Mouse (Mus musculus) lung, postnatal 0 days (tissue): ENCODE results near the gene Rgs7. TPM values are rescaled to one million over a fixed set of nuclear protein-coding genes. Genes with fewer than 3 reads are reported as not detected.

ENCODE experiments used
- ATAC-seq: fragments of 200-750 bp; cut with Nextera tagmentation; 2 replicates; pipeline ENCODE4 v1.8.0; 2017; ENCODE audit warnings: moderate library complexity
- DNase-seq: peaks from one replicate; pipeline ENCODE4 v3.0.0-alpha.2; 2016; ENCODE audit warnings: low spot score
- H3K27ac ChIP-seq: fragments of 300-500 bp; sonication (generic); 2 replicates; pipeline ENCODE4 v1.5.1; 2014; ENCODE audit warnings: antibody characterized with exemption, mild to moderate bottlenecking, low read length, mixed read lengths
- H3K27me3 ChIP-seq: fragments of 300-500 bp; sonication (generic); replicated peaks from 2 replicates; pipeline ENCODE4 v1.6.1; 2014; ENCODE audit warnings: low read length, mixed read lengths; ENCODE audit not compliant: insufficient read depth
- H3K36me3 ChIP-seq: fragments of 300-500 bp; sonication (generic); 2 replicates; pipeline ENCODE4 v1.6.1; 2014; ENCODE audit warnings: low read length, mixed read lengths; ENCODE audit not compliant: insufficient read depth
- H3K4me1 ChIP-seq: fragments of 300-500 bp; sonication (generic); 2 replicates; pipeline ENCODE4 v1.6.1; 2014; ENCODE audit warnings: antibody characterized with exemption, low read depth, low read length, mixed read lengths; ENCODE audit not compliant: insufficient read depth
- H3K4me2 ChIP-seq: fragments of 300-500 bp; sonication (generic); replicated peaks from 2 replicates; pipeline ENCODE4 v1.6.1; 2014; ENCODE audit warnings: low read depth, mild to moderate bottlenecking, low read length, moderate library complexity, mixed read lengths
- H3K4me3 ChIP-seq: fragments of 300-500 bp; sonication (generic); 2 replicates; pipeline ENCODE4 v1.5.1; 2014; ENCODE audit warnings: low read depth, low read length
- H3K9ac ChIP-seq: fragments of 300-500 bp; sonication (generic); replicated peaks from 2 replicates; pipeline ENCODE4 v1.6.1; 2014; ENCODE audit warnings: low read depth, mild to moderate bottlenecking
- H3K9me3 ChIP-seq: fragments of 300-500 bp; sonication (generic); 2 replicates; pipeline ENCODE4 v1.6.1; 2016; ENCODE audit warnings: low read length, mixed read lengths
- CTCF ChIP-seq: IDR thresholded peaks from 2 replicates; pipeline ENCODE4 v1.5.1; 2016; ENCODE audit warnings: antibody characterized with exemption, mild to moderate bottlenecking
- EP300 ChIP-seq: IDR thresholded peaks from 2 replicates; pipeline ENCODE4 v1.6.1; 2016; ENCODE audit warnings: antibody characterized with exemption, mild to moderate bottlenecking, control low read depth
- WGBS: fragments of 180-500 bp; shearing (Covaris S2); extraction: QIAGEN DNeasy Blood & Tissue Kit; methylation state at CpG from one replicate; pipeline ENCODE4 v1.1.7; 2014; 5-methylcytosine and 5-hydroxymethylcytosine counted together
- polyA plus RNA-seq: library from polyadenylated mRNA; unstranded; fragments of >200 nt; fragmentation: Nextera tagmentation; extraction: Ambion mirVana; gene quantifications from 2 replicates; pipeline ENCODE4 v1.2.1, GENCODE M21; 2015

Rgs7 gene
- polyA plus RNA-seq, 1 experiment from 2014 or later: 0.20 TPM

DNA sequence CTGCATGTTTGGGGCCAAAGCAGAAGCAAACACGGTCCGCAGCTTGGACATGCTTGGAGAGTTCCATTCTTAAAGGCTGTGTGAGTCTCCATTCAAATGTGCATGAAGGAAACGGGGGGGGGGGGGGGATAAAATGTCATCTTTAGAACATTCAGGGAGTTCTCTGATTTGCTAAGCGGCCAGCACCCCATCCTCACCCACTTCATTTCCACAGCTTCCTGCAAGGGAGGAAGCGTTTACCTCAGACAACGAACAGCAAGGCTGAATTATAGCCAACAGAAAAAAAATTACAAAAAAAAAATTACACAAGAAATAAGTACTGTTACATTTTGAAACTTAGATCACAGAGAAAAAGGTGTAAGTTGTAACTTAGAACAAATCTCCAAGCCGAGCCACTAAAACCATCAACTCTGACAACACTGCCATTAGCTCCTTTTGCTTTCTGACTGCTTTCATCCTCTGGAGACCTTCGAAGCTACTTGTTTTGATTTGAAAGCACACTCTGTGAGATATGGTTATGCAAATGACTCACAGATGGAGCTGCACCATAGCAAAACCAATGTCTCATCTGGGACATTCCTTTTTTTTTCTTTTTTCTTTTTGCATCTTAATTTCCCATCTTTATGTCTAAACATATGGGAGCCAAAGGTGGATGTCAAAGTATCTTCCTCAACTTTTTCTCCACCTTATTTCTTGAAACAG lies 23.1 kb downstream of the Rgs7 start:
- no peak for ATAC-seq
- 48% methylated on average over 8 of the region's 8 CpGs for WGBS

DNA sequence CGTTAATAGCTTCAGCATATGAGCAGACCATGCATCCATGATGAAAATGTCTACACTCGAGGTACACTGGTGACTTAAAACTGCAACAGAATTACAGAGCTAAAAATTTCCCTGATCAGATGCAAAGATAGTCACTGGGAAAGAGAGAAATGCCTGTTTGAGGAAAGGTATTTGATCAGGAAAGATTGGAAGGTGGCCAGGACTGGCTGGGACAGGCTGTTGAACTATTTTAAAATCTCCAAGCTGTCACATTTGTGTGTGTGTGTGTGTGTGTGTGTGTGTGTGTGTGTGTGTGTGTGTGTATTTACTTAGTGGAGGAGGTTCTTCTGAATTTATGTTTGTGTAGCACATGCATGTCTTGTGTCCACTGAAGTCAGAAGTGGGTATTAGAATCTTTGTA lies 27.7 kb downstream of the Rgs7 start:
- Histone ChIP-seq H3K4me2 (no peak overlapping the region), H3K27ac (no peak overlapping the region), H3K9ac (no peak overlapping the region), H3K36me3 (no peaks in the 10 kb centered on the region), H3K9me3 (no peaks in the 10 kb centered on the region), H3K4me1 (no peaks in the 10 kb centered on the region), H3K4me3 (no peak overlapping the region), H3K27me3 (no peaks in the 10 kb centered on the region)
- DNase-seq (no peak), ATAC-seq (no peak)
- 65% methylated on average over 2 of the region's 2 CpGs for WGBS
- TF ChIP-seq EP300: no peak
- TF ChIP-seq CTCF: no peak

More for the DNA sequence above, 23.1 kb downstream of the Rgs7 start:
- Histone ChIP-seq H3K4me3 (no peak overlapping the region), H3K36me3 (no peaks in the 10 kb centered on the region), H3K4me1 (no peaks in the 10 kb centered on the region), H3K27ac (no peak overlapping the region), H3K9ac (no peak overlapping the region), H3K4me2 (no peak overlapping the region), H3K9me3 (no peaks in the 10 kb centered on the region), H3K27me3 (no peaks in the 10 kb centered on the region)
- TF ChIP-seq CTCF (no peak), EP300 (no peak)
- DNase-seq: no peak

DNA sequence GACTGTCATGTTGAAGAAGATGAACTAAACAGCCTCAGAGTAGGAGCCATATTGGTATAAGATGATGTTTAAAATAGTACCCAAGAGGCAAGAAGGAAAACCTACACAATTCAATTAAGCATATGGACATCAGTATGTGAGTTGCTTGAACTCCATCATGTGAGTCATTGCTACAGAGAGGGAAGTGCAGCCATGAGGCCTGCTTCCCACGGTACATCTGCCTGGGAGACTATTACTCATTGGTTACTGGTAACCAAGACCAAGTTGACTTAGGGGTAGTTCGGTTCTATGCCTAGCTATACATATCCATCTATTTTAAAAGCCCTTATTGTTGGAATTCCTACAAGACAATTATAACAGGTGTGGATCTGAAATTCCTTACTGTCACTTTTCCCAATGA lies 29.9 kb downstream of the Rgs7 start:
- ATAC-seq: no peak
- 83% methylated on average over 2 of the region's 2 CpGs for WGBS

DNA sequence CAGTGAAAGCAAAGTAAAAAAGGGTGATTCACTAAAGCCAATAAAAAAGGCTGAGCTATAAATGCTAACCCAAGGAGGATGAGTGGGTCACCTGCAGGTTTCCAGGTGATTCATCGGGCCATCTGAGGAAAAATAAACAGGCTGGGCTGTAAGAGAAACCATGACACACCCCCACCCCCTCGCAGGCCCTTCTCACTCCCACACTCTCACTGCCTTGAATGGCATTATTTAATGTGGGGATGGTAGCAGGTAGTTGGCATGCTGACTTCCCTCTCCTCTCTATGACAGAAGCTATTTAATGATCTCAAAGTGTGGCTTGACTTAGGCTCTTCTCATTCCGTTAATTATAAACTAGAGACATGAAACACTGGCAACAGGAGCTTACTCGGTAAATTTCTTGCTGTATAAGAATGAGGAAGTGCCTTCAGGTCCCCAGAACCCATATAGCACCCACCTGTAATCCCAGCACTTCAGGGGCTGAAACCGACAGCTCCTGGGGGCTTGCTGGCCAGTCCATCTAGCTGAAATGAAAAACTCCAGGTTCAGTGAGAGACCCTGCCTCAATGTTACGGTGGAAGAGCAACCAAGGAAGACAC lies 38.2 kb downstream of the Rgs7 start:
- no peaks in the 10 kb centered on the region for H3K36me3 ChIP-seq
- ATAC-seq (no peak), DNase-seq (no peak)
- H3K9ac ChIP-seq: no peak overlapping the region
- no peaks in the 10 kb centered on the region for H3K9me3 ChIP-seq
- WGBS: 64% methylated on average over 6 of the region's 6 CpGs
- H3K4me1 ChIP-seq: no peaks in the 10 kb centered on the region
- no peak overlapping the region for H3K27ac ChIP-seq
- H3K27me3 ChIP-seq: no peaks in the 10 kb centered on the region
- H3K4me3 ChIP-seq: no peak overlapping the region
- H3K4me2 ChIP-seq: no peak overlapping the region
- no peak for TF ChIP-seq CTCF
- TF ChIP-seq EP300: no peak

More for the DNA sequence above, 29.9 kb downstream of the Rgs7 start:
- DNase-seq: no peak
- H3K4me1 ChIP-seq: no peaks in the 10 kb centered on the region
- H3K9ac ChIP-seq: no peak overlapping the region
- H3K4me2 ChIP-seq: no peak overlapping the region
- TF ChIP-seq CTCF (no peak), EP300 (no peak)
- H3K27me3 ChIP-seq: no peaks in the 10 kb centered on the region
- no peaks in the 10 kb centered on the region for H3K36me3 ChIP-seq
- H3K27ac ChIP-seq: no peak overlapping the region
- H3K9me3 ChIP-seq: no peaks in the 10 kb centered on the region
- no peak overlapping the region for H3K4me3 ChIP-seq

DNA sequence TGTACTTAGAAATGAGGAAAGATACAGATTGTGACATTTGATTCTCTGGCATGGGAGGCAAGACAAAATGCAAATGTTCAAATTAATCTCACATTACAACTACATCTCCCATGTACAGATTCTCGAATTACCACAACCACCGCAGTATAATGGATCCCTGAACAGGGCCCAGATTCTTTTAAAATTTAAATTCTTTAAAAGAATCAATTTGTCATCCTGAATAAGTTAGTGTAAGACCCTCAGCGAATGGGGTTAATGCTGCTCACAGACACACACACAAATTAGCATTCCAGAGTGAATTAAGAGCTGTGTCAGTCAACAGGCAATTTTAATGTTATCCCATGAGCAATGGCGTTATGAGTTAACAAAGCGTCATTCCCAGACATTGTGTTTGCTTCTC lies 44.3 kb downstream of the Rgs7 start:
- Histone ChIP-seq H3K9me3 (no peaks in the 10 kb centered on the region), H3K9ac (no peak overlapping the region), H3K4me3 (no peak overlapping the region), H3K27me3 (no peaks in the 10 kb centered on the region), H3K4me1 (no peaks in the 10 kb centered on the region), H3K4me2 (no peak overlapping the region), H3K36me3 (no peaks in the 10 kb centered on the region), H3K27ac (no peak overlapping the region)
- TF ChIP-seq EP300: no peak
- no peak for TF ChIP-seq CTCF
- ATAC-seq: no peak
- no peak for DNase-seq
- 75% methylated on average over 5 of the region's 5 CpGs for WGBS

DNA sequence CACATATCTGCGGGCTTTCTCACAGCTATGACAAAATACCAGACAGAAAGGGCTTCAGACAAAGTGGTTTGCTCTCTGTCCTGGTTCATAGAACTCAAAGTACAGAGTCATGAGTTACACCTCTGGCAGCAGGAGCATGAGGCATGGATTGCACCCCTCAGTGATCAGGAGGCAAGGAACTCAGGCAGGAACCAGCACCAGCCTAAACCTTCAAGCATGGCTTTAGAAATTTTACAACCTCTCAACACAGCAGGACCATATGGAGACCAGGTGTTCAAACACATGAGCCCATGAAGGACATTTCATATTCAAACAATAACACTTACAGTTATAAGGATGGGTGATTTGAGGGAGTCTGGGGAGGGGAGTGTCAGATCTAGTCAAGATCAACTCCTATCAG lies 49.4 kb downstream of the Rgs7 start:
- no peak overlapping the region for H3K4me3 ChIP-seq
- no peaks in the 10 kb centered on the region for H3K27me3 ChIP-seq
- no peaks in the 10 kb centered on the region for H3K36me3 ChIP-seq
- H3K4me1 ChIP-seq: no peaks in the 10 kb centered on the region
- DNase-seq: no peak
- no peak for TF ChIP-seq EP300
- no peak for TF ChIP-seq CTCF
- H3K4me2 ChIP-seq: no peak overlapping the region
- no peak overlapping the region for H3K27ac ChIP-seq
- WGBS: 69% methylated on average over 1 of the region's 1 CpGs
- H3K9ac ChIP-seq: no peak overlapping the region
- no peak for ATAC-seq
- H3K9me3 ChIP-seq: no peaks in the 10 kb centered on the region
